In the genomic region with DNA sequence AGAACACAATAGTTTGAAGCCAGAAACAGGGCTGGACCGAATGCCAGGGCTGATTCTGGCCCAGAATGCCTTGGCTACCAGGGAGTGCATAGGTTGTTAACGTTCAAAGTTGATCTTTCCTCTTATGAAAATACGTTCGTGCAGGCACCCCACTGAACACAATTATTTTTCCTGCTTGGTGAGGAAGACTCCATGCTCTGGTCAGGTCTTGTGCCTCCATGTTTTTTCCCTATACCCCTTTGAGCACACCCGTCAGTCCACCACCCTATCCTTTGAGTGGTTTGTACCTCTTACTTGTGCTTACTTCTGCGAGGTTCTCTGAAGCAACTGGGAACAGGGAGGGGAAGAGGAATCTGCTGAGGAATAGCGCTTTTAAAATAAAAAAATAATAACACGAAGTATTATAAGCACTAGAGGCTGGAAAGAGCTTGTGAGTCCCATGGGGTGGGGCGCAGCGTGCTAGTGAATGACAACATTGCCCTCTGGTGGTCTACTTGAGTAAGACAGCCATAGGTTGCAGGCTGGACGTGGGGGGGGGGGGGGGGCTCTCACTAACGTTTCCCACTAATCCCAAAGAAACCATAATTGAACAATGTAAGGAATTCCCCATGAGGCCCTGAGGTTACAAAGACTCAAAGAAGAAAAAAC, we compare ENCODE assay signal across 8 mouse cellular contexts.
DNase-seq lines count a peak whose midpoint lies in the region; ATAC-seq and TF ChIP-seq lines count a peak whose summit lies in the region.

No protein-coding gene starts in this region.

- H3K4me1 ChIP-seq in embryonic facial prominence, embryonic 13.5 days, result 0 out of 2 replicates have a peak, but pooled peaks cover 2% of the 10 kb centered on the region
- peaks cover 8 to 9% of the 10 kb centered on the region in 2 experiments; a peak in 2 of 4 replicates for H3K4me1 ChIP-seq in heart, embryonic 14.5 days (ENCODE audit: control insufficient read depth in 2 of 2, insufficient read depth in 2 of 2, low read length in 2 of 2)
- H3K4me1 ChIP-seq in kidney, postnatal 0 days (replicated peaks; ENCODE audit: insufficient read depth, low read length), result no peaks in the 10 kb centered on the region
- H3K4me1 ChIP-seq in liver, embryonic 14.5 days (replicated peaks; ENCODE audit: control insufficient read depth in 2 of 2, insufficient read depth in 2 of 2, low read length in 1 of 2), result no peaks in the 10 kb centered on the region
- no peaks in the 10 kb centered on the region for H3K4me1 ChIP-seq in neural tube, embryonic 14.5 days (ENCODE audit: control insufficient read depth, insufficient read depth, low read length)
- H3K4me1 ChIP-seq in thymus, adult 2 months (replicated peaks; ENCODE audit: control insufficient read depth, insufficient read depth, low read length), result 0 out of 2 replicates have a peak, but pooled peaks cover 4% of the 10 kb centered on the region

- peak; percentile 60 for DNase-seq in CD4-positive helper T cell, adult 2 months (ENCODE audit: low read depth, low spot score)
- peak; percentile 82 for DNase-seq in adrenal gland, postnatal 14 days
- peak; percentile 92 for DNase-seq in kidney, postnatal 0 days (ENCODE audit: low spot score)
- DNase-seq in liver, embryonic 14.5 days (ENCODE audit: low read depth in 3 of 3, low spot score in 3 of 3), result peak in 2 of 3 experiments; percentile 12 to 22
- DNase-seq in thymus, adult 2 months, result peak; percentile 64

- H3K4me2 ChIP-seq in embryonic facial prominence, embryonic 13.5 days, result peak overlapping the region; percentile 41
- peak overlapping the region; percentile 55 for H3K4me2 ChIP-seq in heart, embryonic 14.5 days (ENCODE audit: low read length)
- 0 out of 2 replicates have a peak overlapping the region, but pooled peaks have one; percentile 3 for H3K4me2 ChIP-seq in kidney, postnatal 0 days (ENCODE audit: low read length)
- H3K4me2 ChIP-seq in liver, embryonic 14.5 days (ENCODE audit: low read depth), result no peak overlapping the region
- no peak overlapping the region for H3K4me2 ChIP-seq in neural tube, embryonic 14.5 days (ENCODE audit: low read depth, low read length)

- H3K27me3 ChIP-seq in embryonic facial prominence, embryonic 13.5 days, result peaks cover 12% of the 10 kb centered on the region
- H3K27me3 ChIP-seq in heart, embryonic 14.5 days (ENCODE audit: control insufficient read depth, insufficient read depth, low read length), result no peaks in the 10 kb centered on the region
- no peaks in the 10 kb centered on the region for H3K27me3 ChIP-seq in kidney, postnatal 0 days (ENCODE audit: insufficient read depth, low read length)
- no peaks in the 10 kb centered on the region for H3K27me3 ChIP-seq in liver, embryonic 14.5 days (ENCODE audit: control insufficient read depth, insufficient read depth, low read length)
- no peaks in the 10 kb centered on the region for H3K27me3 ChIP-seq in neural tube, embryonic 14.5 days (ENCODE audit: control insufficient read depth, insufficient read depth, low read length)
- no peaks in the 10 kb centered on the region for H3K27me3 ChIP-seq in thymus, adult 2 months (ENCODE audit: control insufficient read depth, insufficient read depth, low read length)

- peak; percentile 83 for TF ChIP-seq CTCF in kidney, postnatal 0 days (IDR thresholded peaks at IDR 0.05; ENCODE audit: low read depth)
- TF ChIP-seq CTCF in liver, embryonic 14.5 days (IDR thresholded peaks at IDR 0.05; ENCODE audit: low read depth), result peak; percentile 71
- no peak for TF ChIP-seq CTCF in thymus, adult 2 months (IDR thresholded peaks at IDR 0.05; ENCODE audit: borderline replicate concordance, control insufficient read depth, extremely low read depth, insufficient read depth, low read length, poor library complexity)

- no peak overlapping the region for H3K9ac ChIP-seq in embryonic facial prominence, embryonic 13.5 days
- no peak overlapping the region for H3K9ac ChIP-seq in heart, embryonic 14.5 days (ENCODE audit: low read length)
- no peak overlapping the region for H3K9ac ChIP-seq in kidney, postnatal 0 days (ENCODE audit: low read depth, low read length)
- no peak overlapping the region for H3K9ac ChIP-seq in liver, embryonic 14.5 days (replicated peaks)
- no peak overlapping the region for H3K9ac ChIP-seq in neural tube, embryonic 14.5 days (replicated peaks; ENCODE audit: low read depth, low read length)

- no peak for TF ChIP-seq EP300 in liver, embryonic 14.5 days (IDR thresholded peaks at IDR 0.05; ENCODE audit: low read depth)

- no peaks in the 10 kb centered on the region for H3K36me3 ChIP-seq in embryonic facial prominence, embryonic 13.5 days
- H3K36me3 ChIP-seq in heart, embryonic 14.5 days (ENCODE audit: control insufficient read depth, insufficient read depth, low read length), result no peaks in the 10 kb centered on the region
- H3K36me3 ChIP-seq in kidney, postnatal 0 days (ENCODE audit: insufficient read depth, low read length), result no peaks in the 10 kb centered on the region
- H3K36me3 ChIP-seq in liver, embryonic 14.5 days (replicated peaks; ENCODE audit: control insufficient read depth, insufficient read depth, low read depth), result no peaks in the 10 kb centered on the region
- H3K36me3 ChIP-seq in neural tube, embryonic 14.5 days (ENCODE audit: control insufficient read depth, insufficient read depth, low read length), result no peaks in the 10 kb centered on the region
- H3K36me3 ChIP-seq in thymus, adult 2 months (ENCODE audit: control insufficient read depth, insufficient read depth, low read length), result no peaks in the 10 kb centered on the region

- H3K27ac ChIP-seq in embryonic facial prominence, embryonic 13.5 days, result no peak overlapping the region
- H3K27ac ChIP-seq in heart, embryonic 14.5 days (replicated peaks in 1 of 2; ENCODE audit: control insufficient read depth in 1 of 2, insufficient read depth in 1 of 2, low read depth in 2 of 2, low read length in 2 of 2), result no peak overlapping the region
- H3K27ac ChIP-seq in kidney, postnatal 0 days, result no peak overlapping the region
- H3K27ac ChIP-seq in liver, embryonic 14.5 days, result no peak overlapping the region
- H3K27ac ChIP-seq in neural tube, embryonic 14.5 days (ENCODE audit: low read depth, low read length), result no peak overlapping the region
- H3K27ac ChIP-seq in thymus, adult 2 months (ENCODE audit: control insufficient read depth, insufficient read depth, low read length), result no peak overlapping the region

- no peaks in the 10 kb centered on the region for H3K9me3 ChIP-seq in embryonic facial prominence, embryonic 13.5 days
- H3K9me3 ChIP-seq in heart, embryonic 14.5 days (ENCODE audit: control insufficient read depth, low read length), result no peaks in the 10 kb centered on the region
- no peaks in the 10 kb centered on the region for H3K9me3 ChIP-seq in kidney, postnatal 0 days (replicated peaks; ENCODE audit: low read length)
- H3K9me3 ChIP-seq in liver, embryonic 14.5 days (ENCODE audit: control insufficient read depth, low read length), result no peaks in the 10 kb centered on the region
- no peaks in the 10 kb centered on the region for H3K9me3 ChIP-seq in neural tube, embryonic 14.5 days (ENCODE audit: control insufficient read depth, low read length)

- TF ChIP-seq POLR2A in thymus, adult 2 months (IDR thresholded peaks at IDR 0.05; ENCODE audit: control insufficient read depth, extremely low read depth, insufficient read depth, low read length, poor library complexity), result no peak

- H3K4me3 ChIP-seq in embryonic facial prominence, embryonic 13.5 days, result no peak overlapping the region
- no peak overlapping the region; a peak in 1 of 4 replicates for H3K4me3 ChIP-seq in heart, embryonic 14.5 days (ENCODE audit: control insufficient read depth in 1 of 2, insufficient read depth in 1 of 2, low read depth in 1 of 2, low read length in 2 of 2)
- H3K4me3 ChIP-seq in kidney, postnatal 0 days (replicated peaks; ENCODE audit: low read depth, low read length), result no peak overlapping the region
- no peak overlapping the region for H3K4me3 ChIP-seq in liver, embryonic 14.5 days (ENCODE audit: insufficient read depth in 1 of 2, low read depth in 2 of 2, low read length in 2 of 2)
- H3K4me3 ChIP-seq in neural tube, embryonic 14.5 days (ENCODE audit: low read depth, low read length), result no peak overlapping the region
- H3K4me3 ChIP-seq in thymus, adult 2 months (ENCODE audit: control insufficient read depth, insufficient read depth, low read length), result no peak overlapping the region

- 35% methylated on average over 12 of the region's 12 CpGs for WGBS in embryonic facial prominence, embryonic 13.5 days
- 33% methylated on average over 12 of the region's 12 CpGs for WGBS in heart, embryonic 14.5 days
- WGBS in kidney, postnatal 0 days, result 23% methylated on average over 12 of the region's 12 CpGs
- WGBS in liver, embryonic 14.5 days (ENCODE audit: insufficient replicate concordance), result 28% methylated on average over 12 of the region's 12 CpGs
- WGBS in neural tube, embryonic 14.5 days, result 41% methylated on average over 12 of the region's 12 CpGs
- WGBS in thymus, adult 2 months, result 35% methylated on average over 12 of the region's 12 CpGs

- ATAC-seq in embryonic facial prominence, embryonic 13.5 days (ENCODE audit: insufficient number of reproducible peaks, insufficient read depth, low FRiP score, low TSS enrichment, low read depth), result peak; percentile 56; the same call in 1 of the 2 replicates
- ATAC-seq in heart, embryonic 14.5 days (ENCODE audit: insufficient number of reproducible peaks, insufficient read depth, low FRiP score, low read depth), result no peak
- ATAC-seq in kidney, postnatal 0 days (replicated peaks; ENCODE audit: low FRiP score, low read depth), result peak; percentile 46; the same call in 1 of the 2 replicates
- ATAC-seq in liver, embryonic 14.5 days (ENCODE audit: insufficient read depth), result no peak
- peak; percentile 84 for ATAC-seq in neural tube, embryonic 14.5 days (ENCODE audit: low read depth)

Comparison
In these comparisons a context has a peak if more than half of its experiments do, and no peak if none do; other contexts are left out.
1. DNase-seq: peak in every context shown above with its lines; median percentile 92 in kidney, postnatal 0 days; 82 in adrenal gland, postnatal 14 days; 64 in thymus, adult 2 months; 60 in CD4-positive helper T cell, adult 2 months; 17 in liver, embryonic 14.5 days.
2. ATAC-seq: peak in embryonic facial prominence, embryonic 13.5 days (single experiment), kidney, postnatal 0 days (single experiment) and neural tube, embryonic 14.5 days (single experiment); none in heart, embryonic 14.5 days (single experiment) and liver, embryonic 14.5 days (single experiment).
3. H3K4me2 ChIP-seq: peak in embryonic facial prominence, embryonic 13.5 days (single experiment), heart, embryonic 14.5 days (single experiment) and kidney, postnatal 0 days (single experiment); none in liver, embryonic 14.5 days (single experiment) and neural tube, embryonic 14.5 days (single experiment).